Mouse (Mus musculus): ENCODE results near the gene Pdik1l.

GRCm38 (mm10) chr4:134288397-134289256 is 932 bp upstream of the Pdik1l start:
- TF ChIP-seq CTCF (IDR thresholded peaks at IDR 0.05; ENCODE audit: low read depth, low read length) (no peak), POLR2A (IDR thresholded peaks at IDR 0.05; ENCODE audit: borderline replicate concordance, low read depth, low read length) (no peak)

All from bone marrow macrophage, adult 2 months (primary cell).